Mouse (Mus musculus) gastrocnemius, adult 18-20 months (tissue): ENCODE data around the gene She. TPM values are rescaled to one million over a fixed set of nuclear protein-coding genes. Genes with fewer than 3 reads are reported as not detected.
"Not testable (repeated sequence)": the region's sequence is repeated elsewhere in the genome, so short reads cannot be mapped to it uniquely, and the experiment has no call there.

Experiments used
- DNase-seq: peaks from one replicate; pipeline ENCODE4 v3.0.0; 2021; ENCODE audit warnings: low spot score
- long read RNA-seq, 2 experiments: library from polyadenylated mRNA; stranded (forward); transcript quantifications; one replicate each; pipeline ENCODE4 v2.0.0; 2021
- total RNA-seq, 2 experiments: library from RNA; stranded (reverse); gene quantifications; 2 replicates each; pipeline ENCODE4 v1.2.3; 2021

The She gene
- total RNA-seq = 1 to 10 TPM; 2.8 to 4.8 TPM
- long read RNA-seq, experiment 1, full-length matches to known transcripts = 1 of 1 reads
- long read RNA-seq, experiment 1, partial matches to known transcripts = 0 of 1 reads
- long read RNA-seq, experiment 1, other reads (novel, unspliced or antisense) = 0 of 1 reads
- long read RNA-seq, experiment 2, partial matches to known transcripts = 1 of 3 reads
- long read RNA-seq, experiment 2, other reads (novel, unspliced or antisense) = 2 of 3 reads

DNA sequence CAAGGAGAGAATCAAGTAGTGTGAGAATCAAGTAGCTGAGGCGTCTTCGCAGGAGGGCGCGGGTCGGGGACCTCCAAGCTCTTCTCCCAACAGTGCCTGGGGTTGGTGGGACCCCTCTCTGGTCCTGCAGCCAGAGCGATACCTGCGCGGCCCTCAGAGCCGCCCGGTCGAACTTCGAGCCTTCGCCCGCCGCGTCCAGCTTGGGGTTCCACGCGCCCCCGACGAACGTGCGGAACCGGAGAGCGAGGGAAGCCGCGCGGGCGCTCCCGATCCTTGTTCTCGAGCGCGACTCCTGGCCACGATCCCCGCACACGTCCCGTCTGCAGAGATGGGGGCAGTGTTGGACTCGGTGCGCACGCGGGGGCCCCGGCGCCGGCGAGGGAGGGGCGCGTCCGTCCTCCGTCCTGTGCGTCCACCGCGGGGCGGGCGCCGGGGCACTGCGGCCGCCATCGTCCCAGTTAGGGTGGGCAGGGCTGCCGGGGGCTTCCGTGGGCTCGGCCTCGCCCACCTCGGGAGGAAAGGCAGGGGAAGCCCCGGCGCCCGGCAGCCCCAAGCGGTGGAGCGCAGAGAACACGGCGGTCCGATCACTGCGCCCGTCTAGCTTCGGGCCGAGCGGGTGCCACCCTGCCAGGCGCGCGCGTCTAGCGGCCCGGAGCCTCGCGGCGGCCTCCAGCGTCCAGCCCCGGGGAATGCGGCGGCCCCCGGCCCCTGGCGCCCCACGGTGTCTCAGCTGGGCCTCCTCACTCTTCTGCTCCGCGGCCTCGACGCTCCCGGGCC lies at the start of gene She:
Gene She (plus strand): TSS at position 556 of the 777 bp plus-strand sequence.
- DNase-seq = no peak

DNA sequence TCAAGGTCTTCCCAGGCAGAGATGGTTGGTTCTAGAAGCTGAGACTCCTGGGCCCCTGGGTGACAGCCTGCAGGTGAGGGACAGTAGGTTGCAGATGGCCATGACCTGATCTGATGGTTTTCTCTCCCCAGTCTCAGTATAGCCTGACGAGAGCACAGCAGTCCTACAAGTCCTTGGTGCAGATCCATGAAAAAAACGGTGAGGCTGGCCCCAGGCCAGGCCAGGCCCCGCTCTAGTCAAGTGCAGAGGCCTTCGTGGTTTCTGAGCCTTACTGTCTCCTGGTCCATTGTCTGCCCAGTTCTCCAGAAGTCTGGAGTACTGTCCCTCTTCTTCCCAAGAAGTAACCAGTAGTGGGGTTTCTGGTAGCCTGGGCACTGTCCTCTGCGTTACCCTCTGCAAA lies 49.5 kb upstream of the She start:
- DNase-seq = no peak

GRCm38 (mm10) chr3:89784991-89785753 lies 46.0 kb upstream of the She start:
- DNase-seq = peak; percentile 94

- DNase-seq = no peak
Observed at GRCm38 (mm10) chr3:89786275-89786674, 44.9 kb upstream of the She start.

DNA sequence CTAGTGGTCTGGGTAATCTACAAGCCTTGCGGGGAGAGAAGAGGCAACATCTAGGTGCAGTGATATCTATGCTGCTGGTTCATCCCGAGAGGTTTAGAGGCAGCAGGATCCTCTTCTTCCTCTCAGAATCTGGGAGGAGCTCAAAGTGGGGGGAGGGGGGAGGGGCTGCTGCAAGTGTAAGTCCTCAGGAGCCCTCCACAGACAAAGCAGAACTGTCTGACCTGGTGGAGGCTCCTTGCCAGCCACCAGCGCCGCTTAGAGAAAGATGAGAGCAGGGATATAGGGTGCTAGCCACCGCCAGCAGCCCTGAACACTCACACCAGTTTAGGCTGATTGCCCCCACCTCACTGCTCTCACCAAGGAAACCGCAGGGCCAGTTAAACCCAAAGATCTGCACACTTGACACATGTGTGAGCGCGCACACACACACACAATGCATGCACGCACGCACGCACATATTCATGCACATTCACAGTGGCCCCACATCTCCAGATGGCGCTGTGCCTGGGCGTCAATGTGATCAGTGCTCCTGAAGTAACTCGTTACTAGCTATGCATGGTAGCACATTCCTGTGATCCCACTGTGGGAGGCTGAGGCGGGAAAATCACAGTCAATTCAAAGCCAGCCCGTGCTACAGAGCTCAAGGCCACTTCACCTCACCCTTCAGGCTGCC lies 42.4 kb upstream of the She start:
- no peak for DNase-seq

DNA sequence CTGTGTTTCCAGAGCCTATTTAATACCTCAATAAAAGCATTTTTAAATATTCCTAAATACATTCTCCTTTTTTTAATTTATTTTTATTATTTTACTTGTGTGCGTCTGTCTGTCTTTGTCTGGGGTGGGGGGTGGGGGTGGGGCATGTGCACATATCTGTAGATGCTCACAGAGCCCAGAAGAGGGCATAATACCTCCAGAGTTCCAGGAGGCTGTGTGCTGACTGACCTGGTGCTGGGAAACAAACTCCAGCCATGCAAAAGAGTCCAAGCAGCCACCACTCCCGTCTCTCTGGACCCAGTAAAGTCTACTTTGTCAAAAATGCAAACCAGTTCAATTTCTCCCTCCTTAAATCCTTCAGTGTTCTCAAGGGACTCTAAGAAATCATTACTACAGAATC lies 36.6 kb upstream of the She start:
- DNase-seq = no peak

DNA sequence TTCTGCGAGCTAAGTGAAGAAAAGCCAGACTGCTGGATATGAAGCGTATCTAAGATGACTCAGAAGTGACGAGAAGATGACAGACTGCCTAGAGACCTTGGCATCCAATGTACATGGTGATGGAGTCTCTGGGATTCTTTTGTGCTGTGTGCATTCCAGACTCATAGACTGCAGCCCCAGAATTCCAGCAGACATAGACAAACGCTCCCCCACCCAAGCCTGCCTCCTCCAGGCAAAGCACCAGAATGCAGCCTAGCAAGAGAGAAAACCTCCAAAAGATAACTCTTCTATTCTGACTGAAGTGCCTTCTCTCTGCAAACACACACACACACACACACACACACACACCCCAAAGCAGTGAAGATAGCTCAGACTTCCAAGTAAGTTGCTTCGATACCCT lies 35.4 kb upstream of the She start:
- DNase-seq = no peak

- DNase-seq = peak; percentile 24
Observed at GRCm38 (mm10) chr3:89796358-89796757, 34.8 kb upstream of the She start.

DNA sequence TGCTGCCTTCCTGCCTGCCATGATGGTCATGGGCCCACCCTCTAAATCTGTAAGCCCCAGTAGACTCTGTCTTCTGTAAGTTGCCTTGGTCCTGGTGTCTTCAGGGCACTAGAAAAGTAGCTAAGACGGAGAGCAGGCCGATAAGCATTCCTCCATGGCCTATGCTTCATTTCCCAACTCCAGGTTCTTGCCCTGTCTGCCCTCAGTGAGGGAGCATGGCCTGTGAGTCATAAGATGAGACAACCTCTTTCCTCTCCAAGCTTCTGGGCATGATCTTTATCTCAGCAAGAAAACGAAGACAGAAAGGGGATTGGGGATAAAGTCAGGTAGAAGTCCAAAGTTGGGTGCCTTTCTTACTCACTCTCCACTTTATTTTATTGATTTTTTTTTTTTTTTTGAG lies 32.7 kb upstream of the She start:
- no peak for DNase-seq

- DNase-seq = no peak
Observed at GRCm38 (mm10) chr3:89799476-89799875, 31.7 kb upstream of the She start.

DNA sequence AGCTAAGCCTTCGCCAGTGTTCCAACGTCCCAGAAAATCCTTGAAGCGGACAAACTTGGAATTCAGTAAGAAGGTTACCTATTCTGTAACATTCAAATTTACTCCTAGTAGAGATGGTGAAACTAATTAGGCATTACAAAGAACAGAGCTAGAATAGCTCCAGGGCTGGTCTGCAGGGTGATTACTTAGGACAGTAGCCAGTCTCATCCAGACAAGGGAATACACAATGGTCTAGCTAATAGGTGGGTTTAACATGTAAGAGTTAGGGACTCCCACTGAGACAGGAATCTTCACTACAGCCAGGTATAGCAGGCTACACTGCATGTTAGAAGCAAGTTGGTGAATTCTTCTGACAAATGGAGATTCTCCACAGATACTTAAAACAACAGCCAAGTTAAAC lies 31.1 kb upstream of the She start:
- not testable (repeated sequence) for DNase-seq

GRCm38 (mm10) chr3:89800774-89801506 lies 30.2 kb upstream of the She start:
- no peak for DNase-seq

DNA sequence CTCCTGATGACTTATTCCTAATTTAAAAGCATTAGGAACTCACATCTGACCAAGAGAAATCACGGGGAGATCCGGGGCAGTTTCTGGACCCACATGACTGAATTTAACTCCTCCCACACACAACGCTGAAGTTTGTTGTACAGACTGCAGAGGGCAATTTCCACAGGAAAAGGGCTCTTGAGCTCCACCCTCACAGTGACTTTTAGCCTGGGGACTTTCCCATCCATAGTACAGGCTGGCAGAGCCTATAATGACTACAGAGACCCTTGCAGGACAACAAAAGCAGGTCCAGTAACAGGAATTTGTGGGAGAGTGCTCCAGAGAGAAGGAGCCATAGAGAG lies 29.7 kb upstream of the She start:
- no peak for DNase-seq

DNA sequence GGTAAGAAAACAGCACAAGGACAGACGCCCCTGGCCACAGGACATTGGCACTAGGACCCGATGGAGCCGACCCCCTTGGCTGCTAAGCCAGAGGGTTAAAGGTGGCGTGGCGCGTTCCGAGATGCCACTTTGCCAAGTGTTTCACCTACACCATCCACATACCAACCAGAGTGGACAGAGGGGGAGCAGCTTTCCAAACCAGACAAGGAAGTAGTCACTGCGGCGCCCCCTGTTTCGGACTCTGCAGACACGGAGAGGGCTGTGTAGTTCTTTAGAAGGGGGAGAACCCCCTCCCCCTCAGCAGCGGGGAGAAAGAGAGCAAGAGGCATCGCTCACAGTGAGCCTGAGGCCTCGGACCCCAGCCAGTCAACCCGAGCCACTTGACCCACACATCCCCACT lies 28.3 kb upstream of the She start:
- DNase-seq = no peak

- no peak for DNase-seq
Observed at GRCm38 (mm10) chr3:89805179-89805578, 26.0 kb upstream of the She start.

DNA sequence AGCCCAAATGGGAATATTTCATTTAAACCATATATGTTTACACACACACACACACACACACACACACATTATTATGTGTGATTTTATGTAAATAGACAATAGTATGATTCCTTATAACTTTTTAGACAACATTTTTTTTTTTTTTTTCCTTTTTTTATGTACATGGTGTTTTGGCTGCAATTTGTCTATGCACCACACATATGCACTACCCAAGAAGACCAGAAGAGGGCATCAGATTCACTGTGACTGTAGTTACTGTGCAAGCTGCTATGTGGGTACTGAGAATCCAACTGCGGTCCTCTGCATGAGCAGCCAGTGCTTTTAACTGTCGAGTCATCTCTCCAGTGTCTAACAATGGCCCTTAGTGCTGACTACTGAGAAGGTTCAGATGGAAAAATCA lies 24.4 kb upstream of the She start:
- DNase-seq = no peak

GRCm38 (mm10) chr3:89807171-89807570 lies 24.0 kb upstream of the She start:
- DNase-seq = no peak

DNA sequence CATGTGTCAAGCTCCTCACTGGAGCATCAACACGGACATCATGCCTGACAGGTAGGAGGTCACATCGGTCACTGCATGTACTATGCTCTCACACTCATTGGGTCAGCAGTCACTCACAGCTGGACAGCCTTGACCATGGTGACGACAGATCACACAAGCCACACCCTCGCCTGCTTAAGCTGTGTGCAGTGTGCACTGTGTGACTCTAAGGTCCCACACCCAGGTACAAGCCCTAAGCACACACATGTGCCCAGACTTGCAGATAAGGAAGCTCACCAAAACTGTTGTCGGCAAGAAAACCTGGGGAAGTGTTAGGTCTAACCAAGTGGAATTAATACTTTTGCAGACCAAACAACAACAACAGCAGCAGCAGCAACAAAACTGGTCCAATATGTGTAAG lies 23.3 kb upstream of the She start:
- no peak for DNase-seq

DNA sequence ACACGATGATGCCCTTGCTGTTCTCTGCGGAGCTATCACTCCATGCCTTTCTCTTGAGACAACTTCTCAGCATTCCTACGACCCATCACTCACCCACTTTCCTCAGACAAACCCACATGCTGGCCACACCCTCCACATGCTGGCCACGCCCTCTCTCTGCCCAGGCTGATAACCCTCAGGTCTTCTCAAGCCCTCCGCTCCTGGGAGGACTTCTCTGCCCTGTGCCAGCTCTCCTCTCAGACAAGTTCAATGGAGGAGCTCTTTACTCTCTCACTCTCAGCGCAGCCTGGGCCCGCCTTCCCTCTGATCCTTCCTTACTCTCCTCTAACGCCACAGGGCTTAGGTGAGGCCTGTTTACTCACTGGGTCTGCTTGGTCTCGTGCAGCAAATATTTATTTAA lies 22.5 kb upstream of the She start:
- DNase-seq = no peak

- DNase-seq = no peak
Observed at GRCm38 (mm10) chr3:89810841-89811240, 20.3 kb upstream of the She start.

- DNase-seq = no peak
Observed at GRCm38 (mm10) chr3:89812166-89812565, 19.0 kb upstream of the She start.
